Mouse (Mus musculus): ENCODE results near the gene Tgtp2. TPM values are rescaled to one million over a fixed set of nuclear protein-coding genes. Genes with fewer than 3 reads are reported as not detected.
"Not testable (repeated sequence)": the region's sequence is repeated elsewhere in the genome, so short reads cannot be mapped to it uniquely, and the experiment has no call there.

The Tgtp2 gene
- polyA plus RNA-seq, 1 experiment: not detected

DNA sequence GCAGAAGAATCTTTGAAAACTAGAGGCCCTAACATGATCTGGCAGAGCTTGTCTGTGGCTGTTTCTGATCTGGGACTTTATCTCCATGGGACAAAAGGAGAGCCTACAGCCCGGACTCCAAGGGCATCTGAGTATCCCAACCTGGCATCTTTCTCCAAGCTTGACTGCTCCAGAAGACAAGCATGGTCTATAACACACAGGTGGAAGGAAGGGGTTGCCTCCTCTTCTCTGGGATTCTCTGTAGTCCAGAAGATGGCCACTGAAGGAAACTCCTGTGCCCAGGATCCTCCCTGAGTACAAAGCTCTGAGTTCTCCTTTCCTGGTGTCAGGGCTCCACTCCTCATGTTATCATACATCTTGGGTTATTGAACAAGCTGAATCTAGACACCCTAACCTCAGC, 16.6 kb upstream of the Tgtp2 start:
- no peaks in the 10 kb centered on the region for H3K27me3 ChIP-seq (ENCODE audit: control insufficient read depth)
- H3K9me3 ChIP-seq (ENCODE audit: control insufficient read depth, low read length): no peaks in the 10 kb centered on the region
- no peaks in the 10 kb centered on the region for H3K36me3 ChIP-seq (ENCODE audit: control insufficient read depth)
- TF ChIP-seq TAL1 (IDR thresholded peaks at IDR 0.05; ENCODE audit: low read length) (no peak), GATA1 (IDR thresholded peaks at IDR 0.05; ENCODE audit: low read length) (no peak)
- no peak overlapping the region for H3K4me3 ChIP-seq (replicated peaks)
- H3K4me1 ChIP-seq (ENCODE audit: control insufficient read depth): peaks cover 38% of the 10 kb centered on the region

DNA sequence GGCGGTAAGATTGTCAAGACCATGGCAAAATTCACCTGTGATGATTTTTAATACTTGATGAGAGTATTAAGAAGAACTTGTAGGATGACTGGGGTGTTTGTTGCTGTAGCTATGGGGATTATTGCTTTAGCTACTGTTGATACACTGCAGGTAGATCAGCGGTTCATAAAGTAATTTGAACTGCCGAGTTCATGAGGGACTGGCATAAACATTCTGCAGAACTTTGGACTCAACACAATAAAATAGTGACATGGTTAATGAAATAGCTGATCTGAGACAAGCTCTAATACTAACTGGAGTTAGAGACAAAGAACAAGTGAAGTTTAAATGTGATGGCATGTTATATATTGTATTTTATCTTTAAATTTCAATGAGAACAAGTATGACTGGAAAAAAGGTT, 14.7 kb upstream of the Tgtp2 start:
- Histone ChIP-seq H3K9me3 (ENCODE audit: control insufficient read depth, low read length) (no peaks in the 10 kb centered on the region), H3K27me3 (ENCODE audit: control insufficient read depth) (no peaks in the 10 kb centered on the region), H3K4me3 (replicated peaks) (no peak overlapping the region), H3K36me3 (ENCODE audit: control insufficient read depth) (no peaks in the 10 kb centered on the region), H3K4me1 (ENCODE audit: control insufficient read depth) (peaks cover 19% of the 10 kb centered on the region)
- no peak for TF ChIP-seq GATA1 (IDR thresholded peaks at IDR 0.05; ENCODE audit: low read length)

DNA sequence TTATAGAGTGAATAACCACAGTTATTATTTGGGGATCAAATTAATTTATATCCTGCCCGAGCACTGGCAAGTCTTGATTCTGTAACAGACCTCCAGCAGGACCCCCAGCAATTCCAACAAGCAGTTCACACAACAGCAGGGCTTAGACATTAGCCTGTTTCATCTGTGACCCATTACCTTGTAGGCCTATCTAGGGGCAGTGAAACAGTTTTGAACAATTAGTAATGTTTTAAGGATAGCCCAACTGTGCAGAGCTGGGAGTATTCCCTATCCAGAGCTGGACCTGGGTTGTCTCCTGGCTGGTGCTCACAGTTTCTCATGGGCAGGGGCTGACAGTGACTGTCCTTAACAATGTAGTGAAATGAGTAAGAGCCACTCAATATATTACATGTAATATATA, 13.0 kb upstream of the Tgtp2 start:
- H3K36me3 ChIP-seq (ENCODE audit: control insufficient read depth): no peaks in the 10 kb centered on the region
- TF ChIP-seq GATA1 (IDR thresholded peaks at IDR 0.05; ENCODE audit: low read length) (no peak), TAL1 (IDR thresholded peaks at IDR 0.05; ENCODE audit: low read length) (no peak)
- peaks cover 12% of the 10 kb centered on the region for H3K4me1 ChIP-seq (ENCODE audit: control insufficient read depth)
- H3K9me3 ChIP-seq (ENCODE audit: control insufficient read depth, low read length): no peaks in the 10 kb centered on the region
- H3K4me3 ChIP-seq (replicated peaks): no peak overlapping the region
- no peaks in the 10 kb centered on the region for H3K27me3 ChIP-seq (ENCODE audit: control insufficient read depth)

DNA sequence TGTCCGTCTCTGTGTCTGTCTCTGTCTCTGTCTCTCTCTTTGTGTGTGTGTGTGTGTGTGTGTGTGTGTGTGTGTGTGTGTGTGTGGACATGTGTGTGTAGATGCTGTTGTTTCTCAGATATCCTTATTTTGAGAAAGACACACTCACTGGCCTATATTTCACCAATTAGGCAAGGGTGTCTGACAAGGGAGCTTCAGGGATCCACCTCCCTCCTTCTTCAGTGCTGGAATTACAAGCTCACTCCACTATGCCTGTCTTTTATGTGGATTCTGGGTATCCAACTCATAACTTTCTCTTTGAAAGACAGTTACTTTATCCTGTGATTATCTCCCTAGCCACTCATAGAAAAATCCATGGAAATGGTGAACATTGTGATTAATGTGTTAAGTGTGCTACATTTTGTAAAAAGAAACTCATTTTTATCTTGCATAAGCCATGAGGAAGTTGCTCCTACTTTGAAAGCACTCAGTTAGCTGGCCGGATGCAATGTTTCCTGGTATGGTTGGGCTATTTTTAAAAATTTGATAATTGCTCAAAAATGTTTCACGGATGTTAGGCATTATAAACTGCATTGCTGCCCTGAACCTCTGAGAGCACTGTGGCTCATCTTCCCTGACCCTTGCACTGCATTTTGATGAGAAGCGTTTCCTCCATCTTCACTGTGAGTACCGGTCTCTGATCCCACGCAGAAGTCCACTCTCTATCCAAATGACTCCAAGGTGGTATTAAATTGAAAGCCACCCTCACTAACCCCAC, 12.2 kb upstream of the Tgtp2 start, which contains the start of gene Ifi47:
Gene Ifi47 (plus strand): TSS at position 587 of the 757 bp plus-strand sequence.
- not testable (repeated sequence) for H3K4me1 ChIP-seq (ENCODE audit: control insufficient read depth); H3K36me3 ChIP-seq (ENCODE audit: control insufficient read depth); H3K27me3 ChIP-seq (ENCODE audit: control insufficient read depth); H3K4me3 ChIP-seq (replicated peaks); H3K9me3 ChIP-seq (ENCODE audit: control insufficient read depth, low read length)

DNA sequence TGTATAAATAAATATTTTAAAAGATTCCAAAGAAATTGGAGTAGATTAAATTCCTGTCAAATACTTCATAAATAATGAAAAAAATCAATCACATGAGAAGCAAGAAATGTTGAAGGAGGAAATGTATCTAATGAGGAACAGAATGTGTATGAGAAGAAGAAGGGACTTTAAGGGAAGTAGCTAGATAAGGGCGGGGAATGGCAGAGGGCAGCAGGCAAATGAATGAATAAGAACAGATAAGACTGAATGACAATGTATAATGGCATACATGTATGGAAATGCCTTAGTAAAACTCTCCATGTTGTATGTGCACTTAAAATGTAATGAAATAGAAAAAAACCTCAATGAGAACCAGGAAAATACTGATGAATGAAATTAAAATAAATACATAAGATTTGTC, 4.4 kb upstream of the Tgtp2 start:
- no peaks in the 10 kb centered on the region for H3K36me3 ChIP-seq (ENCODE audit: control insufficient read depth)
- H3K4me3 ChIP-seq (replicated peaks): no peak overlapping the region
- no peaks in the 10 kb centered on the region for H3K9me3 ChIP-seq (ENCODE audit: control insufficient read depth, low read length)
- peaks cover 2% of the 10 kb centered on the region; the same call in 1 of the 2 replicates for H3K4me1 ChIP-seq (ENCODE audit: control insufficient read depth)
- H3K27me3 ChIP-seq (ENCODE audit: control insufficient read depth): no peaks in the 10 kb centered on the region
- TF ChIP-seq GATA1 (IDR thresholded peaks at IDR 0.05; ENCODE audit: low read length) (no peak), TAL1 (IDR thresholded peaks at IDR 0.05; ENCODE audit: low read length) (no peak)

DNA sequence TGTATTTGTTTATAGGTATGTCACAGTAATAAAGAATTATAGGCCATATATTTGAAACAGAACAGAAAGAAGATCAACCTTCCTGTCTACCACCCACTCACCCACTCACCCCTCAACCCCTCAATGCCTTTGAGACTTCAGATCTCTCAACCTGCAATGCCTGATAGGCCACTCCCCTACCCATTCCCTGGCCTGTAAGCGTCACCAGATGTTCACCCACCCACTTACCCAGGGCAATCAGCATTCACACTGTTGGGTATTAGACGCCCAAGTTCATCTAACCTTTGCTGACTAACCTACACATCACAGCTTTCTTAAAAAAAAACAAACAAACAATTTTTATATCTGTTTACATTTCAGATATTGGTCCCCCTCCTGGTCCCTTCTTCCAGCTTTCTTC, 2.1 kb downstream of the Tgtp2 start:
- H3K27me3 ChIP-seq (ENCODE audit: control insufficient read depth); H3K9me3 ChIP-seq (ENCODE audit: control insufficient read depth, low read length): not testable (repeated sequence)

DNA sequence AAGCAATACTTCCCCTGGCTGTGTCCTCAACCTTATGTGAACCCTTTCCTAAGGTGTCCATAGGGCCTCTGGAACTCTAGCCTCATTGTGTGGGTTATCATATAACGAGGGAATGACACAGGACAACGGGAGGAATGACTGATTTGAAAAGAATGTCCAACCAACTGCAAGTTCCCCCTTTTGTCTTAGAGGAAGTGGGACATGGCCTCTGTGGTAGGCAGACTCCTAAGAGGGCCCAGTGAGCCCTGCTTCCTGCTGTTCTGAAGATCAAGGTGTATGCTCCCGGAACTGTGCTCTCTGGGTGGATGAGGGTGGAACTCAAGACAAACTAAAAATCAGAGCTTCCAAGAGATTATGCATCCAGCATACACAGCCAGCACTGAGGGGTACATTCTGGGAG, 3.9 kb downstream of the Tgtp2 start:
- H3K36me3 ChIP-seq (ENCODE audit: control insufficient read depth); H3K27me3 ChIP-seq (ENCODE audit: control insufficient read depth); H3K4me3 ChIP-seq (replicated peaks); H3K4me1 ChIP-seq (ENCODE audit: control insufficient read depth); H3K9me3 ChIP-seq (ENCODE audit: control insufficient read depth, low read length): not testable (repeated sequence)

More for the DNA sequence above, 2.1 kb downstream of the Tgtp2 start:
- not testable (repeated sequence) for H3K4me3 ChIP-seq (replicated peaks); H3K36me3 ChIP-seq (ENCODE audit: control insufficient read depth); H3K4me1 ChIP-seq (ENCODE audit: control insufficient read depth)

DNA sequence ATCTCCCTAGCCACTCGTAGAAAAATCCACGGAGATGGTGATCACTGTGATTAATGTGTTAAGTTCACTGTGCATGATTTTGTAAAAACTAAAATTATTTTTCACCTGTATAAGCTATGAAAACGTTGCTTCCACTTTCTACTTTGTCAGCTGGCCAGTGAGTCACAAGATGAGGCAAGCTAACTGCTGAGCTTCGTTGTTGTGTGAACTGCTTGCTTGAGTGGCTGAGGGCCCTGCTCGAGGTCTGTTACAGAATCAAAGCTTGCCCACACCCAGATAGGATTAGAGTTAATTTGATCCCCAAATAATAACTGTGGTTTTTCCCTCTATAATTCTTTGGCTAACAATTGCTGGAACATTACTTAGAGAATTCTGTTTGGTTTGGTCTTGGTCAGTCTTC, 12.1 kb downstream of the Tgtp2 start:
- not testable (repeated sequence) for H3K4me1 ChIP-seq (ENCODE audit: control insufficient read depth); H3K27me3 ChIP-seq (ENCODE audit: control insufficient read depth); H3K36me3 ChIP-seq (ENCODE audit: control insufficient read depth); H3K9me3 ChIP-seq (ENCODE audit: control insufficient read depth, low read length); H3K4me3 ChIP-seq (replicated peaks)

DNA sequence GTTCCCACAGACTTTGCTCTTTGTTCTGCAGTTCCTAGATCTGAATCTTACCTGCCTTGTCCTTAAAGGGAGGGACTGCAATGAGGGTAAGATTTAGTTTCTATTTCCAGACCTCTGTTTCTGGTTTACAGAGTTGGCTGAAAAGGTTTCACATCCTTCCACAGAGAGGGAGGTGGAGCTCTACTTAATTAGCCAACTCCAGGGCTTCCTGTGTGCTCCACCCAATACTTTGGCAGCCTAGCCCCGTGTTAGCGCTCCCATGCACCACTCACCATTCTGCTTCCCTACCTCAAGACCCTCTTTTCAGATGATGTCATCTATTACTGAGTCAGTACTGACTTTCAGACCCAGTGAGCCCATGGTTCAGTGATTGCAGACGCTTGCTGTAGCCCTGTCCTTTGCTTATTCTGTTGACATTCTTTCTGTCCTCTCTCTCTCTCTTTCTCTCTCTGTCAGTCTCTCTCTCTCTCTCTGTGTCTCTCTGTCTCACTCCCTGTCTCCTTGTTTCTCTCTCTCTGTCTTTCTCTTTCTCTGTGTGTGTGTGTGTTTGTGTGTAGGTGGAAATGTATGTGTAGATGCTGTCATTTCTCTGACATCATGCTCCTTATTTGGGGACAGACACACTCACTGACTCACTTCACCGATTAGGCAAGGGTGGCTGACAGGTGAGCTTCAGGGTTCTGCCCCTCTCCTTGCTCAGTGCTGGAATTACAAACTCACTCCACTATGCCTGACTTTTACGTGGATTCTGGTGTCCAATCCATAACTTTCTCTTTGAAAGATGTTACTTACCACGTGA, 12.7 kb downstream of the Tgtp2 start, which contains the start of gene 9930111J21Rik2:
Gene 9930111J21Rik2 (minus strand): TSS at position 150 of the 799 bp plus-strand sequence.
- not testable (repeated sequence) for H3K27me3 ChIP-seq (ENCODE audit: control insufficient read depth); H3K4me3 ChIP-seq (replicated peaks); H3K9me3 ChIP-seq (ENCODE audit: control insufficient read depth, low read length); H3K36me3 ChIP-seq (ENCODE audit: control insufficient read depth); H3K4me1 ChIP-seq (ENCODE audit: control insufficient read depth)

DNA sequence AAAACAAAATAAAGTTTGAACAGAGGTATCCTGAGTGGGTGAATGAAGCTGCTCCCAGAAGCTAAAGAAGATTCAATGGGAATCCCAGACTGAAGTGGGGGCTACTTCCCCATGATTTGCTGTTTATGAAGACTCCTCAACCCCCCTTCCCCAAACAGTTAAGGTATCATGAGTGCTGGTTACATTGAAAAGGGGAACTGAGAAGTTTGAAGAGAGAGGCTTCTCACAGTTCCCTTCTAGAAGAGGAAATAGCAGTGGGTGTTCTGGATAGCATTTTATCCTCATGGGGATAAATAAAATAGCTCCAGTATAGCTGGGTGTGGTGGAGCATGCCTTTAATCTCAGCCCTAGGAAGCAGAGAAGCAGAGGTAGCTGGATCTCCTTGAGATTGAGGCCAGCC, 13.9 kb downstream of the Tgtp2 start:
- not testable (repeated sequence) for H3K36me3 ChIP-seq (ENCODE audit: control insufficient read depth); H3K27me3 ChIP-seq (ENCODE audit: control insufficient read depth); H3K4me3 ChIP-seq (replicated peaks); H3K4me1 ChIP-seq (ENCODE audit: control insufficient read depth); H3K9me3 ChIP-seq (ENCODE audit: control insufficient read depth, low read length)

DNA sequence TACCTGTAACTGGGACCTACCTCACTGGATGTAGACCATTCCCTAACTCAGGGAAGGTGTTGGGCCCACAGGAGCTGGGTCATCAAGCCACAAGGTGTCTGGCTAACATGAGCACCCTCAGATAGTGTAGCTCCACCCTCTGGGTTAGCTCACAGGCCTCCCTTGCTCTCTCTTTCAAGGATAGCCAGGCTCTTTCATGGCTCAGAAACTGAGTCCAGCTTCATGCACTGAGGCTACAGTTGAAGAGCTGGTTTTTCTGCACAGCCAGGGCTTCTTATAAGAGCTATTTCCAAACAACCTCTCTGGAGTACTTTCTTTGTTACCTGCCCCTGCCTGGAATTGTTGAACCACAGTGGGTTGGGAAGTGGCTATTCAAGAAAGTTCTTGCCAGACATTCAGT, 51.9 kb downstream of the Tgtp2 start:
- H3K27me3 ChIP-seq (ENCODE audit: control insufficient read depth); H3K36me3 ChIP-seq (ENCODE audit: control insufficient read depth); H3K4me1 ChIP-seq (ENCODE audit: control insufficient read depth); H3K4me3 ChIP-seq (replicated peaks); H3K9me3 ChIP-seq (ENCODE audit: control insufficient read depth, low read length): not testable (repeated sequence)
